Mouse (Mus musculus): ENCODE data around the gene Rnase2a. TPM values are rescaled to one million over a fixed set of nuclear protein-coding genes. Genes with fewer than 3 reads are reported as not detected.
"Not testable (repeated sequence)": the region's sequence is repeated elsewhere in the genome, so short reads cannot be mapped to it uniquely, and the experiment has no call there.

Rnase2a gene
- polyA plus RNA-seq, 1 experiment from 2014 or later = not detected

GRCm38 (mm10) chr14:51229657-51230056, 26.3 kb downstream of the Rnase2a start:
- H3K4me3 ChIP-seq; H3K27me3 ChIP-seq; H3K4me2 ChIP-seq (replicated peaks); H3K27ac ChIP-seq; H3K9me3 ChIP-seq (replicated peaks); H3K36me3 ChIP-seq; ATAC-seq (ENCODE audit: low FRiP score); H3K9ac ChIP-seq; H3K4me1 ChIP-seq: not testable (repeated sequence)
- WGBS = 65% methylated on average over 4 of the region's 4 CpGs

- WGBS = 100% methylated on average over 3 of the region's 3 CpGs
- H3K4me3 ChIP-seq; H3K4me2 ChIP-seq (replicated peaks); H3K36me3 ChIP-seq; H3K9me3 ChIP-seq (replicated peaks); ATAC-seq (ENCODE audit: low FRiP score); H3K27me3 ChIP-seq; H3K4me1 ChIP-seq; H3K9ac ChIP-seq; H3K27ac ChIP-seq: not testable (repeated sequence)
Measured at GRCm38 (mm10) chr14:51220075-51220474, 35.8 kb downstream of the Rnase2a start.

Other genes with a start within 250 kb of the Rnase2a start
- gene Rnase10, start 248.4 kb downstream of the Rnase2a start, polyA plus RNA-seq (2016; fragmentation: Nextera tagmentation; extraction: Ambion mirVana) = not detected in 2 replicates
- gene Rnase9, start 214.2 kb downstream of the Rnase2a start, polyA plus RNA-seq (2016; fragmentation: Nextera tagmentation; extraction: Ambion mirVana) = not detected in 2 replicates
- not detected in 2 replicates for gene Rnase11, start 205.9 kb downstream of the Rnase2a start, polyA plus RNA-seq (2016; fragmentation: Nextera tagmentation; extraction: Ambion mirVana)
- gene Rnase12, start 198.5 kb downstream of the Rnase2a start, polyA plus RNA-seq (2016; fragmentation: Nextera tagmentation; extraction: Ambion mirVana) = not detected in 2 replicates
- not detected in 2 replicates for gene Olfr750, start 181.7 kb downstream of the Rnase2a start, polyA plus RNA-seq (2016; fragmentation: Nextera tagmentation; extraction: Ambion mirVana)
- 17.8 and 18.7 TPM in 2 replicates for gene Rnase4, start 165.0 kb downstream of the Rnase2a start, polyA plus RNA-seq (2016; fragmentation: Nextera tagmentation; extraction: Ambion mirVana)
- 3.7 and 4.4 TPM in 2 replicates for gene Ang, start 165.0 kb downstream of the Rnase2a start, polyA plus RNA-seq (2016; fragmentation: Nextera tagmentation; extraction: Ambion mirVana)
- not detected in 2 replicates for gene Eddm3b, start 141.7 kb downstream of the Rnase2a start, polyA plus RNA-seq (2016; fragmentation: Nextera tagmentation; extraction: Ambion mirVana)
- 0.46 TPM in 1 of 2 replicates, not detected in the other for gene Rnase6, start 132.2 kb downstream of the Rnase2a start, polyA plus RNA-seq (2016; fragmentation: Nextera tagmentation; extraction: Ambion mirVana)
- 0.72 TPM in 1 of 2 replicates, not detected in the other for gene Rnase1, start 109.3 kb downstream of the Rnase2a start, polyA plus RNA-seq (2016; fragmentation: Nextera tagmentation; extraction: Ambion mirVana)
- not detected in 2 replicates for gene Rnase2b, start 93.9 kb downstream of the Rnase2a start, polyA plus RNA-seq (2016; fragmentation: Nextera tagmentation; extraction: Ambion mirVana)
- gene Ang2, start 57.0 kb downstream of the Rnase2a start, polyA plus RNA-seq (2016; fragmentation: Nextera tagmentation; extraction: Ambion mirVana) = not detected in 2 replicates
- gene Ear14, start 52.7 kb downstream of the Rnase2a start, polyA plus RNA-seq (2016; fragmentation: Nextera tagmentation; extraction: Ambion mirVana) = not detected in 2 replicates
- gene Gm7247, start 105.6 kb upstream of the Rnase2a start, polyA plus RNA-seq (2016; fragmentation: Nextera tagmentation; extraction: Ambion mirVana) = not detected in 2 replicates
- gene Vmn2r88, start 154.7 kb upstream of the Rnase2a start, polyA plus RNA-seq (2016; fragmentation: Nextera tagmentation; extraction: Ambion mirVana) = not detected in 2 replicates
- gene Vmn2r89, start 195.7 kb upstream of the Rnase2a start, polyA plus RNA-seq (2016; fragmentation: Nextera tagmentation; extraction: Ambion mirVana) = not detected in 2 replicates

Data from hindbrain, embryonic 12.5 days (tissue).